Mouse (Mus musculus) E14TG2a.4 (cell line): Measurements from ENCODE around the gene Pth.

ENCODE experiments used
- H3K27me3 ChIP-seq: 2 replicates; pipeline ENCODE4 v1.6.1; 2014; ENCODE audit warnings: low read length, control low read depth; ENCODE audit not compliant: insufficient read depth
- H3K36me3 ChIP-seq: 2 replicates; pipeline ENCODE4 v1.6.1; 2014; ENCODE audit warnings: low read length, control low read depth; ENCODE audit not compliant: insufficient read depth
- H3K4me1 ChIP-seq: replicated peaks from 2 replicates; pipeline ENCODE4 v1.6.1; 2014; ENCODE audit warnings: low read depth, low read length, control low read depth
- H3K4me3 ChIP-seq: replicated peaks from 2 replicates; pipeline ENCODE4 v1.5.1; 2014; ENCODE audit warnings: mild to moderate bottlenecking, low read length
- H3K9me3 ChIP-seq: 2 replicates; pipeline ENCODE4 v1.6.1; 2014; ENCODE audit warnings: low read length, control low read depth
- CTCF ChIP-seq: conservative IDR thresholded peaks from 2 replicates; pipeline ENCODE4 v1.5.1; 2014; ENCODE audit warnings: low read length
- NANOG ChIP-seq: IDR thresholded peaks from 2 replicates; pipeline ENCODE4 v1.6.1; 2014; ENCODE audit warnings: borderline replicate concordance, low read length, mixed read lengths
- POU5F1 ChIP-seq: IDR thresholded peaks from 2 replicates; pipeline ENCODE4 v1.6.1; 2014; ENCODE audit warnings: low read length, borderline replicate concordance

Pth gene

GRCm38 (mm10) chr7:113367440-113367839 is 20.9 kb downstream of the Pth start:
- TF ChIP-seq NANOG = no peak
- no peak for TF ChIP-seq CTCF
- TF ChIP-seq POU5F1 = no peak
- Histone ChIP-seq H3K27me3 (no peaks in the 10 kb centered on the region), H3K4me3 (no peak overlapping the region), H3K4me1 (peaks cover 19% of the 10 kb centered on the region), H3K9me3 (no peaks in the 10 kb centered on the region), H3K36me3 (no peaks in the 10 kb centered on the region)

GRCm38 (mm10) chr7:113349089-113349488 is 39.3 kb downstream of the Pth start:
- TF ChIP-seq NANOG (no peak), CTCF (no peak), POU5F1 (no peak)
- H3K27me3 ChIP-seq = no peaks in the 10 kb centered on the region
- H3K4me3 ChIP-seq = no peak overlapping the region
- no peaks in the 10 kb centered on the region for H3K9me3 ChIP-seq
- H3K36me3 ChIP-seq = no peaks in the 10 kb centered on the region
- H3K4me1 ChIP-seq = no peaks in the 10 kb centered on the region

- H3K4me3 ChIP-seq = no peak overlapping the region
- H3K4me1 ChIP-seq = no peaks in the 10 kb centered on the region
- no peaks in the 10 kb centered on the region for H3K27me3 ChIP-seq
- no peaks in the 10 kb centered on the region for H3K36me3 ChIP-seq
- no peak for TF ChIP-seq NANOG
- no peak for TF ChIP-seq CTCF
- no peak for TF ChIP-seq POU5F1
- H3K9me3 ChIP-seq = no peaks in the 10 kb centered on the region
These were observed 40.7 kb downstream of the Pth start for GRCm38 (mm10) chr7:113347694-113348093.

GRCm38 (mm10) chr7:113347271-113347670 is 41.1 kb downstream of the Pth start:
- Histone ChIP-seq H3K4me1 (no peaks in the 10 kb centered on the region), H3K9me3 (no peaks in the 10 kb centered on the region), H3K36me3 (no peaks in the 10 kb centered on the region), H3K27me3 (no peaks in the 10 kb centered on the region), H3K4me3 (no peak overlapping the region)
- TF ChIP-seq NANOG (no peak), CTCF (no peak), POU5F1 (no peak)
